Mouse (Mus musculus) gastrocnemius, postnatal 4 days (tissue): ENCODE data around the gene Slc15a1. TPM values are rescaled to one million over a fixed set of nuclear protein-coding genes. Genes with fewer than 3 reads are reported as not detected.

Experiments
- DNase-seq, 2 experiments: peaks; one replicate each; pipeline ENCODE4 v3.0.0; 2021 to 2022; ENCODE audit warnings: low spot score in 2 of 2, mixed read lengths in 2 of 2
- total RNA-seq, 2 experiments: library from RNA; stranded (reverse); gene quantifications; 2 replicates each; pipeline ENCODE4 v1.2.3; 2021

The Slc15a1 gene
- total RNA-seq, 2 experiments from 2014 or later: not detected

- DNase-seq: no peak
These were observed 11.3 kb downstream of the Slc15a1 start for GRCm38 (mm10) chr14:121493712-121494111.

- no peak for DNase-seq
These were observed 12.7 kb downstream of the Slc15a1 start for GRCm38 (mm10) chr14:121492328-121492727.

- DNase-seq: no peak
These were observed 19.3 kb downstream of the Slc15a1 start for GRCm38 (mm10) chr14:121485722-121486121.

GRCm38 (mm10) chr14:121484436-121484835 is 20.6 kb downstream of the Slc15a1 start:
- DNase-seq: no peak

GRCm38 (mm10) chr14:121482181-121482580 is 22.9 kb downstream of the Slc15a1 start:
- no peak for DNase-seq

- no peak for DNase-seq
These were observed 23.5 kb downstream of the Slc15a1 start for GRCm38 (mm10) chr14:121481591-121481990.

- no peak for DNase-seq
These were observed 26.0 kb downstream of the Slc15a1 start for GRCm38 (mm10) chr14:121479096-121479495.

GRCm38 (mm10) chr14:121477925-121478693 is 26.9 kb downstream of the Slc15a1 start:
- no peak for DNase-seq

GRCm38 (mm10) chr14:121473869-121474268 is 31.2 kb downstream of the Slc15a1 start:
- no peak for DNase-seq

GRCm38 (mm10) chr14:121471545-121472121 is 33.4 kb downstream of the Slc15a1 start:
- DNase-seq: no peak

GRCm38 (mm10) chr14:121469601-121470000 is 35.5 kb downstream of the Slc15a1 start:
- no peak for DNase-seq

GRCm38 (mm10) chr14:121467646-121468045 is 37.4 kb downstream of the Slc15a1 start:
- no peak for DNase-seq

- no peak for DNase-seq
These were observed 38.6 kb downstream of the Slc15a1 start for GRCm38 (mm10) chr14:121466501-121466900.

GRCm38 (mm10) chr14:121464318-121464717 is 40.7 kb downstream of the Slc15a1 start:
- DNase-seq: no peak

- DNase-seq: no peak
These were observed 42.3 kb downstream of the Slc15a1 start for GRCm38 (mm10) chr14:121462756-121463155.

- DNase-seq: no peak
These were observed 44.1 kb downstream of the Slc15a1 start for GRCm38 (mm10) chr14:121460966-121461365.

- no peak for DNase-seq
These were observed 46.5 kb downstream of the Slc15a1 start for GRCm38 (mm10) chr14:121458521-121458920.

GRCm38 (mm10) chr14:121457536-121457935 is 47.5 kb downstream of the Slc15a1 start:
- no peak for DNase-seq

GRCm38 (mm10) chr14:121456416-121457285 is 48.4 kb downstream of the Slc15a1 start:
- DNase-seq: no peak

GRCm38 (mm10) chr14:121455976-121456375 is 49.1 kb downstream of the Slc15a1 start:
- DNase-seq: no peak

- no peak for DNase-seq
These were observed 49.5 kb downstream of the Slc15a1 start for GRCm38 (mm10) chr14:121455527-121455926.

GRCm38 (mm10) chr14:121453130-121453529 is 51.9 kb downstream of the Slc15a1 start:
- no peak for DNase-seq
